Mouse (Mus musculus) gonadal fat pad, adult 2 months (tissue): ENCODE data around the gene 6030408B16Rik. TPM values are rescaled to one million over a fixed set of nuclear protein-coding genes. Genes with fewer than 3 reads are reported as not detected.
A peak's percentile ranks its signal among the peaks of the same experiment; 100 is the strongest.

Source experiments
- DNase-seq: peaks from one replicate; pipeline ENCODE4 v3.0.0-alpha.2; 2012; ENCODE audit warnings: low read depth
- polyA plus RNA-seq: library from polyadenylated mRNA; depleted of rRNA; stranded (reverse); fragments of >200 nt; gene quantifications from 2 replicates; pipeline ENCODE4 v1.2.3, GENCODE M21; 2012

Gene 6030408B16Rik
- polyA plus RNA-seq, 1 experiment, result 11.5 TPM

GRCm38 (mm10) chr15:101267053-101268032 is 25.7 kb upstream of the 6030408B16Rik start:
- DNase-seq, result no peak

- no peak for DNase-seq
Measured at GRCm38 (mm10) chr15:101270101-101270820, 22.8 kb upstream of the 6030408B16Rik start.

- no peak for DNase-seq
Measured at GRCm38 (mm10) chr15:101271107-101271506, 21.9 kb upstream of the 6030408B16Rik start.

- no peak for DNase-seq
Measured at GRCm38 (mm10) chr15:101271513-101271912, 21.5 kb upstream of the 6030408B16Rik start.

GRCm38 (mm10) chr15:101274380-101274779 is 18.6 kb upstream of the 6030408B16Rik start:
- no peak for DNase-seq

- DNase-seq, result no peak
Measured at GRCm38 (mm10) chr15:101277351-101277899, 15.6 kb upstream of the 6030408B16Rik start.

GRCm38 (mm10) chr15:101278589-101278988 is 14.4 kb upstream of the 6030408B16Rik start:
- DNase-seq, result no peak

DNA sequence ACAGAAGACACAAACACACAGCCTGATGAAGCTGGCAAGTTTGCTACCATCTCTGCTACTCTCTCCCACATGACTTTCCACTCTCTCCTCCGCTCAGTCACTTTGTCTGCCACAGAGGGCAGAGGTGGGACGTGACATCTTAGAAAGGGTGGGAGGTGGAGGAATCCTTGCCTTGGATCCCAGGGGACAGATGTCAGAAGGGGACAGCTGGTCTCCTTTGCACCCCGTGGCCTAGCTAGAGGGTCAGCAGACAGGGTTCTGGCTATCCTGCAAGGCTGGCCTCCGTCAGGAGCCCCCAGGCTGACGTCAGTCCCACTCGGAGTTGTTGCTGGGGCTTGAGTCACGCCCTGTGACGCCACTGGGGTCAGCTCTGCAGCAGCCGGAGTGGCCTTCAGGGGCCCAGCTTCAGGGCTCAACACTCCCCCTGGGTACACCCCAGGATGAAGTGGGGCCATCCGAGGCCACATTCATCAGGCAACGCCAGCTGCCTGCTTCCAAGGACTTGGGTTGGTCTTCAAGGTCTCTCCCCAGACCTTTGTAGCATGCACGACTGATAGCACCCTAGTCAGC is 13.5 kb upstream of the 6030408B16Rik start:
- no peak for DNase-seq

DNA sequence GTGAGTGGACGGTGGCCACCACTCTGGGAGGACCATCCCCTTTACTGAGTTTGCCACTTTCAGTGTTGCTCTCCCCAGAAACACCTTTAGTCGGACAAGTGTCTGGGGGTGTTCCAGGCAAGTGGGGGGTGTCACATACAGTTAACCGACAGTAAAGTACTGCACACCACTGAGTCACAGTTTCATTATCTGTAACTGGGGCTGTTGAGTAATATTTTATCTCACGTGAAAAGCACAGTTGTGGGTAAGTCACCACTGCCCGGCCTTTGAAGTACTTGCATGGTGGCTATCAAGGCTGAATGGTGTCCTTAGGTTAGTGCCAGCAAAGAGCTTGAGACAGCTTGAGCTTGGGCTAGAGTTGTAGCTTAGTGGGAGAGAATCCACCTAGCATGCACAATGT is 10.5 kb upstream of the 6030408B16Rik start:
- DNase-seq, result no peak

- DNase-seq, result peak; percentile 37
Measured at GRCm38 (mm10) chr15:101283183-101283910, 9.7 kb upstream of the 6030408B16Rik start.

- DNase-seq, result no peak
Measured at GRCm38 (mm10) chr15:101283911-101284750, 8.9 kb upstream of the 6030408B16Rik start, which contains the start of gene Atg101. Atg101 (plus strand) TSS chr15:101284272.

DNA sequence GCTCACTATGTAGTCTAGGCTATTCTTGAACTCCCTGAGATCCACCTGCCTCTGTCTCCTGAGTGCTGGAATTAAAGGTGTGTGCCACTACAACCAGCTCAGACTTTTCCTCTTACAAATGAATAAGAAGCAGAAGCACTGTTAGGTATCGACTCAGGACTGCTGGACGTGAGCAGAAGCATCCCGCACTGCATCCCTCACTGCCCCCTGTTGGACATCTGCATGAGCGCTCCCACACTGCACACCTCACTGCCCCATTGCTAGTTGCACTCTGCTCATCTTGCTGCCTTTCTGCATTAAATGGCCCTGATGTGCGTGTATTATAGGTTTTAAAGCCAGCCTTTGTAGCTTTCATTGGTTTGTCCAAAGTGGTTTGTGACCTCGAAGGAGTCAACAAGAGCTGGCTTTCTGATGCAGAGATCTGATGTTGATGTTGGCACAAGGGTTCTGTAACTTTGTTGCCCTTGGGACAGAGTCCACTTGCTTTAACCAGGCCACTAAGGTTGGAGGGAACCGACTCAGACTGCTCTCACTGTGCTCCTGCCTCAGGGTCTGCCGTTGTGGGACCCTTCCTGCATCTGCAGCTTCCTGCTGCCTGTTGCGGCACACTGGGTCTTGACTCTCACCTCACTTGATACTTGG is 6.8 kb upstream of the 6030408B16Rik start:
- no peak for DNase-seq

- DNase-seq, result no peak
Measured at GRCm38 (mm10) chr15:101287361-101287760, 5.7 kb upstream of the 6030408B16Rik start.

GRCm38 (mm10) chr15:101290354-101290753 is 2.7 kb upstream of the 6030408B16Rik start:
- no peak for DNase-seq

DNA sequence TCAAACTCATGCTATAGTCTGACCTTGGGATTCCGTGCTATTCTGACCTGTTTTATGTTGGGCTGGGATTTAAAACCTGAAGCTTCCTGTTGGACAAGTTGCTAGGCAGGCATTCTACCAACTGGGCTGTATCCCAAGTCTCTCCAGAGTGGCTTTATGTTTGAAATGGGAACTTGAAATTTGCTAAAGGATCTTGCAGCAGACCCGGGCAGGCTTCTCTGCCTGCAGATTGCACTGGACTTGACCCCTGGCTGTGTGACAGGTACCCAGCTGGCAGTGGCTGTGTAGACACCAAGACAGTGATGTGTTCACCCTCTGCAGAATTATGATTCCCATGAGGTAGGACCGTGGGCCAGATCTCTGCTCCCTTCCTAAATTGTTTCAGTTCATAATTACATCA is 1.0 kb upstream of the 6030408B16Rik start:
- DNase-seq, result peak; percentile 72

DNA sequence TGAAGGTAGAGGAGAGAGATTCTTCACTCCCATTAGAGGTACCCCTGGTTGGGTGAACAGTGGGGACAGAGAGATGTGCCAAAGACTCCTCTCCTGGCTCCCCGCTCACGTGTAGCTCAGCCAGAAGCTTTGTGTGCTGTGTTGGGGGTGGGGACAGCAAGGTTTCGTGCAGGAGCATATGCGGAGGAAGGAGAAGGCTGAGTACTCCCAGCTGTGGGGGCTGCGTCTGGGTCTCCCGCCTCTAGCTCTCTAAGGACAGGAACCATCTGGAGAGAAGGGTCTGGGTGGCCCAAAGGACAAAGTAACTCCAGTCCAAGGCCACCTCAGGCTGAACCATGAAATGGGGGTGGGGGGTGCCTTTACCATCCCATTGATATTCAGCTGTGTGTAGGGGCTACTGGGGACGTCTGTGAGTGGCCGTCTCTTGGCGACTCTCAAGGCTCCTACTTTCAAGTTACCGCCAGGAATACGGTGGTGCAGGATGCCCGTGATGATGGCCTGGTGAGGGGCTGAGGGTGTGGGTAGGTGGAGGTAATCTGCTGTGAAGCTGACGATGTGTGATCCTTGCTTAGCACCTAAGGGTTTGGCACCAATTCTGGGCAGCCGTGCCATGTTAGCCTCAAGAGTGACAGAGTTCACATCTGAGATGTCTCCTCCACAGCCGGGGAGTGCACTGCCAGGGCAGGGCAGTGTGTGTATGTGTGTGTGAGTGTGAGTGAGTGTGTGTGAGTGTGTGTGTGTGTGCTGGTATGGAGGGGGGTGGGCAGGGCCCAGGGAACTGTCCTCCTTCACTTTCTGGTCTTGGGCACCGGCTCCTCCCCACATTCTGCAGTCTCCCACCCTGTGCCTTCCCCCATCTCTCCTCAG is 1.2 kb downstream of the 6030408B16Rik start:
- DNase-seq, result no peak

DNA sequence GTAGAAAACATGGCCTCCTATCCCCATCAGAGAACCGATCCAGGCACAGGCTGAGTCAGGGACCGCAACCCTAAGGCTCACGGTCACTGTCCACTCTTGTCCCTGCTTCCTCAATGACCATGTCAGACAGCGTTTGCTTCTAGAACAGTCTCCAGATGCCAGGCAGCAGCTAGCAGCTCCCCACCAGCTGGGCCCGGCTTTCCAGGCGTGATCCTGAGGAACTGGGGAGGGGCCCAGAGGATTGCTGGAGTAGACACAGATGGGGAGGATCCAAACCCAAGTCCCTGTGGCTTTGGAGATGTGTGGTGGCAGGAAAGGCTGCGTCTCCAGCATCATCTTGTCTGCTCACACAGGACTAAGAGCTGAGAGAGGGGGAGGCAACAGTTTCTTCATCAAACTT is 2.1 kb downstream of the 6030408B16Rik start:
- DNase-seq, result no peak

GRCm38 (mm10) chr15:101295616-101296015 is 2.6 kb downstream of the 6030408B16Rik start:
- DNase-seq, result no peak

DNA sequence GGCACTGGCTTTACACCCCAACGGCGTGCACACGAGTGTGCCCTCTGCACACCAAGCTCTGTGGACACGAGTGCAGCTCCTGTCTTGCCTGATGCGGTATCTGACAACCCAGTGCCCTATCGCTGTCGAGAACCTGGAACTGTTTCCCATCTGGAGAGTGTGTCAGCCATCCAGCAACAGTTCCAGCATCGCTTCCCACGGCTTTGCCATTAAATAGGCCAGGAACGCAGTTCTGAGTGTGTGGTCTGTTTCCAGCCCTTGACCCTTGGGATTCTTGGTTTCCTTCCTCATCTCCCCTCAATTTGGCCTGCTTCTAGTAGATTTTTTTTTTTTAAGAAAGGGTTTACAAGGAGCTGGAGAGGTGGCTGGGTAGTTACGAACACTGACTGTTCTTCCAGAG is 3.1 kb downstream of the 6030408B16Rik start:
- no peak for DNase-seq
